Mouse (Mus musculus): ENCODE results near the gene Nrm.

DNA sequence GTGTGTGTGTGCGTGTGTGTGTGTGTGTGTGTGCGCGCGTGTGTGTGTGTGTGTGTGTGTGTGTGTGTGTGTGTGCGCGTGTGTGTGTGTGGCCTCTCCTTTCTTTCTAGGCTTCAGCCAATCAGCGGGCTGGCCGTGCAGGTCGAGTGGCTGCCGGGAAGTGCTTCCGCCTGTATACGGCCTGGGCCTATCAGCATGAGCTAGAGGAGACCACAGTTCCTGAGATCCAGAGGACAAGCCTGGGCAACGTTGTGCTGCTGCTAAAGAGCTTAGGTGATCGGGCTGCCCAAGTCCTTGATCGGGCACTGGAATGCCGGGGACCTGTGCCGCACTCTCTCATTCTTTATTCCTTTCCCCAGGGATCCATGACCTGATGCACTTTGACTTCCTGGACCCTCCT, 26.6 kb downstream of the Nrm start:
- TF ChIP-seq TAL1 (IDR thresholded peaks at IDR 0.05; ENCODE audit: low read length) (no peak), GATA1 (IDR thresholded peaks at IDR 0.05; ENCODE audit: low read length) (no peak)
